Mouse (Mus musculus) spleen, adult 12 weeks (tissue): ENCODE measurements around the gene Trpm2.
A peak's percentile ranks its signal among the peaks of the same experiment; 100 is the strongest.
"Not testable (repeated sequence)": the region's sequence is repeated elsewhere in the genome, so short reads cannot be mapped to it uniquely, and the experiment has no call there.

Source experiments
- DNase-seq: peaks from one replicate; pipeline ENCODE4 v3.0.0; 2022; ENCODE audit warnings: low spot score

The Trpm2 gene

DNA sequence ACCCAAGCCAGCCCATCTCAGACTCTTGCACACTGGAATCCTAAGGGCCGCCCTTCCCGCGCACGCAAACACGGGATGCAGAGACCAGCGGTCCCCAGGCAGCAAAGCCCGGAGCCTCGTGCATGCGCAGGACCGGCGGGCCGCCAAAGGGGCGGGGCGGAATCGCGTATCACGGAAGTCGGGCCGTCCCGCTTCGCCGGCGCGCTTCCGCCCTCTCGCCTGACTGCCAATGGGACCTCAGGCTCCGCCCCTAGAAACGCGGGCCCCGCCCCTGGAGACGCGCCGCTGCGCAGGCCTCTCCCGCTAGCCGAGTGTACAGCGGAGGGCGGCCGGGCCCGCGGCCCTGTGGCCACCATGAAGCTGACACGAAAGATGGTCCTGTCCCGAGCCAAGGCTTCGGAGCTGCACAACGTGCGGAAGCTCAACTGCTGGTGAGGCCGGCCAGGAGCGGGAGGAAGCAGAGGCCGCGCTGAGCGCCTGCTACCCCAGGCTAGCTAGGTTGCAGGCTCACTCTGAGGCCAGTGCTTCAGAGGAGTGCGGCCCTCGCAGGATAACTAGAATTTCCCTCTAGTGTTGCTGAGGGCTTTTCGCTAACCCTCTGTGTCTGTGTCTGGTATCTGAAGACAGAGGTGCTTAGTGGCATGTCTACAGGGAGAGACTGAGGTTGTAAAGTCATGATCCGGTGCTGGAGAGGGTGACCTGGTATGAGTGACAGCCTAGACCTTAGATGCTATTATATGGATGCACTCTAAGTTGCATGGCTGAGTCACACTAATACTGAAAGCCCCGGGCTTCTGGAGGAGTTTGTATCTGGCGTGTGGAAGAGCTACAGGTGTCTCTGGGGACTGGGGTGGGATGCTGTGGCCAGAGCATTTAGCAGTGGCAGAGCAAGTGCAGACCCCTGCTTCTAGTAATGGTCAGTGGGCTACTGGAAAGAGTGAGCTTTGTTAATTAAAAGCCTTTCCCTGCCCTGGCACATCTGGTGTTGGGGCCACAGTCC, 8.3 kb upstream of the Trpm2 start, which contains the start of gene 1810043G02Rik:
1810043G02Rik (plus strand) TSS at position 174 of the 1,000 bp plus-strand sequence.
- DNase-seq: peak; percentile 99

DNA sequence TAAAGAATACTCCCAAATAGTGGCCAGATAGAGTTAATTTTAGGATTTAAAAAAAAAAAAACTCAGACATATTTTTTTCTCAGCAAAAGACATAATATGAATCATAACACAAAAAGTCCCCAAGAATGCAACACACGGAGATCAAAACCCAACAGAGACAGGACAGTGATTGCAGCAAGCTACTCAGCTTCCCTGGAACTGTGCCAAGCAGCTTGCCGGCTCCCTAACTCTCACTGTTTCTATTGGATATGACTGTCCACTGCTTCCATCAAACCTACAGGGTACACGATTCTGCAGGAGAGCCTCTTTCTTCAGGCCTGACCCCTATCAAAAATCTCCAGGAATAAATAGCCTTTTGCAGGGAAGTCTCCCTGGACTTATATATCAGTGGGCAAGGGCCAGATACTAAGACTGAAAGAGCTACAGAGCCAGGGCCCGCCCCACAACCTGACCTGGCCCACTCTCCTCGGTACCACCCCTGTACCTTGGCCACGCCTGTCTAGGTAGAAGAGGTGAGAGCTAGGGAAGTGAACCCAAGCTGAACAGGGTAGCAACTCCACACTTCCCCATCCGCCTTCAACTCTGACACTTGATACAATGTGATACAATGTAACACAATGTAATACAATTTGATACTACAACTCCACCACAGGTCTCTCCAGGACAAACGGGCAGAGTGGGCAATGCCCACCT, 6.2 kb upstream of the Trpm2 start:
- DNase-seq: no peak

GRCm38 (mm10) chr10:77975653-77976052, 5.3 kb upstream of the Trpm2 start:
- DNase-seq: no peak

DNA sequence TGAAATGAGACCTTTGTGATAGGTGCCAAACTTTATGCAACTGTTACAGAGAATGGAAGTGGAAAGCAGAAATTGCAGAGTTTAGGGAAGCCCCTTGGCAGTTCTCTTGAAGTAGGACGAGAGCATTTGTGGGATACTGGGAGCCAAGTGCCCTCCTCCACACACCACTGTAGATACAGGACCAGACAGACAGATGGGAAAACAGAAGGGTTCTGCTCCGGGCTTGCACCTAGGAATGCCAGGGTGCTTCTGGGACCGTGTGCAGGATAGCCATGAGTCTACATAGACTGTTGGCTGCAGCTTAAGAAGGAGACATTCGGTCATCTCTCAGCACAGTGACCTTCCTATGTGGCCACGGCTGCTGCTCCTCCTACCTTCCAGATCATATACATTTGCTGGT, 4.4 kb upstream of the Trpm2 start:
- DNase-seq: no peak

DNA sequence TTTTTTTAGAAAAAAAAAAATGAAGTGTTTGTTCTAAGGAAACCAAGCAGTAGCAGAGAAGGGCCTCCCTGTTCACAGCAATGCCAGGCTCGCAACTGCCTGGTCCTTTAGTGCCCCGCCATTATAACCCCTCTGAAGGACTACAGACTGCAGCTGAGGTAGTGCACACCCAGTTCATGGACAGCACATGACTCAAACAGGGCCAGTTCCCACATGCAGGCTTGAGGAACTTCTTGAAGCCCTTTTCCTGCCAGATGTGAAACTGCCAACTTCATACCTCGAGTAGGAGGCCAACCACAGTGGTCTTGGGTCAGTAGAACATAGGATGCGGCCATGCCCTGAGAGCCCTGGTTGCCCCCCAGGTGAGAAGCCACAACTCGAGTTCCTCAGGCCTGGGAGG, 4.0 kb upstream of the Trpm2 start:
- DNase-seq: no peak

GRCm38 (mm10) chr10:77971709-77972553, 1.6 kb upstream of the Trpm2 start:
- no peak for DNase-seq

GRCm38 (mm10) chr10:77971191-77971590, 828 bp upstream of the Trpm2 start:
- DNase-seq: no peak

- no peak for DNase-seq
Measured at GRCm38 (mm10) chr10:77969973-77970325, 414 bp downstream of the Trpm2 start.

GRCm38 (mm10) chr10:77969274-77969972, 940 bp downstream of the Trpm2 start:
- no peak for DNase-seq

DNA sequence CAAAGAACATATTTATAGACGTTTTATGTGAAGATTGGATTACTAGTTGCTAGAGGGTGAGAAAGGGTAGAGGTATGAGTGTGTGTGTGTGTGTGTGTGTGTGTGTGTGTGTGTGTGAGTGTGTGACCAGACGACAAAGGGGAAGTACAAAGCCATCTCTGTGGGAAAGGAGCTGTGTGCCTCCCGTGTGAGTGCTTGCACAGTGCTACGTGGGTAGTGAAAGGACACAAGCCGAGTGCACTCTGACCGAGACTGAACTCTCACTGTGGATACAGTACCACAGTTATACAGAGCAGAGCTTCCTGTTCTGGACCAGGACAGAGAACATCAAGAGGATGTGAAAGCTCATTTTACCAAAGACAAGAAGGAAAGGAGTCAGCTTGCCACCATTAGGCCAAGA, 6.4 kb downstream of the Trpm2 start:
- DNase-seq: no peak

- no peak for DNase-seq
Measured at GRCm38 (mm10) chr10:77962725-77963124, 7.6 kb downstream of the Trpm2 start.

GRCm38 (mm10) chr10:77950468-77950867, 19.9 kb downstream of the Trpm2 start:
- DNase-seq: not testable (repeated sequence)

DNA sequence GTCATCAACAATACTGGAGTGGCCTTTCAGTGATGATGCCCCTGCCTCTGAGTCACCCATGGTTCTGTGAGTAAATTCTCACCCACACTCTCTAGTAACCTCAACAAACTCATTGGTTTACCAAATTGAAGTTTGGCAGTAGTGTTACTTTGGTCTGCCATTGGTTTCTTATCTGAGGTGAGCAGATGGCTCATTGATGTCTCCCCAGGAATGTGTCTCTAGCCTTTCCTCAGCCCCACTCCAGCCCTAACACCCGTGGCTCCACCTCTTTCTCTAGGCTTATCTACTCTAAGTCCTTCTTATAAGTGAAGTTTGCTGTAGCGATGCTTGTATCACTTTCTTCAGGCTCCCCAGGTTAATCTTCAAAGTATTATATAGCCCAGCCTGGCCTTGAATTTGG, 30.7 kb downstream of the Trpm2 start:
- DNase-seq: no peak

DNA sequence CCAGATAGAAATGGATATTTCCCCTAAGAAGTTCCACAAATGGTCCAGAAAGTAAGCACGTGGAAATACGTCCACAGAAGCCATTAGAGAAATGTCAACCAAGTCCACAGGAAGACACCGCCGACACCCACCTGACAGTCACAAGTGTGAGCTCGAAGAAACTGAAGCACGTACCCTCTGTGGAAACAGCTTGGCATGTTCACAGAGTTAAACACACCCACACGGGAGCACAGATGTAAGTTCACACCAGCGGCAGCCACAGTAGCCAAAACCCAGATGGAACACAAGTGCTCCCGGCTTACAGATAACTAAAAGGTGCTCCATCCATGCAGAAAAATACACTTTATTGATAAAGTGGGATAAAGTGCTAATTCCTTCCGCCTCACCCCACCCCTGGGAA, 43.0 kb downstream of the Trpm2 start:
- DNase-seq: no peak

- DNase-seq: peak; percentile 37
Measured at GRCm38 (mm10) chr10:77926140-77926539, 44.2 kb downstream of the Trpm2 start.

- DNase-seq: no peak
Measured at GRCm38 (mm10) chr10:77922681-77923080, 47.7 kb downstream of the Trpm2 start.

- no peak for DNase-seq
Measured at GRCm38 (mm10) chr10:77921009-77921408, 49.4 kb downstream of the Trpm2 start.

DNA sequence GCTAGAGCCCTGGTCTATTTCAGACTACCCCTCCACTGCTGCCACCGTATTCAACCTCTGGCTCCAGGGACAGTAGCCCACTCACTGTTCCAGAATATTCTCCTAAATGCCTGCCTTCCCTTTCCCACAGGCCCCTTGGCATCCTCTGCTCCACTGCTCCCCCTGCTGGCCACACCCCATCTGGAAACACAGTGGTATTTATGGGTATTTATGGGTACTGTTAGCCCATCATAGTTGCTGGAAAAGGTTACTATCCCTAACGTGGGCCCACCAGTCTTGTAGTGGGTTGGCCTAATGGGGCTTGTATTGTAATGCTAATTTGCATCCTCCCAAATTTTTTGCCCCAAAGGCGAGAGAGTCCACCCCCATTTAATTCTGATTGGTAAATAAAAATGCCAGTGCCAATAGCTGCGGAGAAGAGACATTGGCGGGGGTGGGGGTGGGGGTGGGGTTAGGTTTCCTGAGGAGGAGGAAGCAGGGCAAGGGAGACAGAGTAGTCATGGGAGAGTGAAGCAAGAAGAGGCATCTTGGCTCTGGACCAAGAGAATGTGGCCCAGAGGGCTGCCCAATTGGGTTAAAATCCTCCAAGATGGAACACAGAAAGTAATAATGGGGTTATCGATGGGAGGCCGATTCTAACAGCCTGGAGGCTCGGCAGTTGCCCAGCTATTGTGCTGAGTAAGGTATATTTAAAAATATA, 53.6 kb downstream of the Trpm2 start:
- peak; percentile 44 for DNase-seq

- no peak for DNase-seq
Measured at GRCm38 (mm10) chr10:77913292-77913691, 57.1 kb downstream of the Trpm2 start.

DNA sequence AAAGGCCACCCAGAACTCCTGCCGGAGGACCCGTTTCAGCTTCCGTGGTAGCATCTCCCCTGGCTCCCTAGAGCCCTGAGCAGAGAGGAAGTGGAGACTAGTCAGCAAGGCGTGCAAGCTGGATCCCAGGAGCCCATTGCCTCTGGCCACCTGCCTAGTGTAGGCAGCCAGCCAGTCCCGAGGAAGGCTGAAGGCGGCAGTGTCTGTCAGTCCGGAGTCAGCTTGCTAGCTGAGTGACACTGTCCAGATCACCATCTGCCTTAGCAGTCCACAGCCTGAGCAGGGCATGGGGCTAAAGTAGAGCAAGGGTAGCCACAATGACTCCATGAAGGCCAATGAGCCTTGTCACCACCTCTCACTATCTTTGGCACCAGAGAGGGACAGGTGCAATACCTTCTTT, 57.8 kb downstream of the Trpm2 start:
- DNase-seq: no peak
